Mouse (Mus musculus): ENCODE results near the gene Sorbs1. TPM values are rescaled to one million over a fixed set of nuclear protein-coding genes. Genes with fewer than 3 reads are reported as not detected.
A peak's percentile ranks its signal among the peaks of the same experiment; 100 is the strongest.

Sorbs1 gene
- polyA plus RNA-seq, 1 experiment from 2014 or later, result 46.5 TPM

GRCm38 (mm10) chr19:40385334-40385733, 128.2 kb downstream of the Sorbs1 start:
- ATAC-seq (replicated peaks; ENCODE audit: low FRiP score, low read depth) (no peak), DNase-seq (ENCODE audit: low spot score) (no peak)
- no peak overlapping the region for H3K4me2 ChIP-seq (ENCODE audit: low read length)
- no peak for TF ChIP-seq CTCF (IDR thresholded peaks at IDR 0.05; ENCODE audit: low read depth)
- H3K27ac ChIP-seq, result no peak overlapping the region
- no peaks in the 10 kb centered on the region for H3K27me3 ChIP-seq (ENCODE audit: insufficient read depth, low read length)
- WGBS, result 91% methylated on average over 3 of the region's 3 CpGs
- H3K4me3 ChIP-seq (replicated peaks; ENCODE audit: low read depth, low read length), result no peak overlapping the region
- H3K36me3 ChIP-seq (ENCODE audit: insufficient read depth, low read length), result peaks cover 5% of the 10 kb centered on the region; the same call in 1 of the 2 replicates
- no peak overlapping the region for H3K9ac ChIP-seq (ENCODE audit: low read depth, low read length)
- no peaks in the 10 kb centered on the region for H3K9me3 ChIP-seq (replicated peaks; ENCODE audit: low read length)
- no peaks in the 10 kb centered on the region for H3K4me1 ChIP-seq (replicated peaks; ENCODE audit: insufficient read depth, low read length)

GRCm38 (mm10) chr19:40383931-40384330, 129.6 kb downstream of the Sorbs1 start:
- ATAC-seq (replicated peaks; ENCODE audit: low FRiP score, low read depth), result no peak
- H3K9ac ChIP-seq (ENCODE audit: low read depth, low read length), result no peak overlapping the region
- no peaks in the 10 kb centered on the region for H3K27me3 ChIP-seq (ENCODE audit: insufficient read depth, low read length)
- no peak for DNase-seq (ENCODE audit: low spot score)
- peaks cover 5% of the 10 kb centered on the region; the same call in 1 of the 2 replicates for H3K36me3 ChIP-seq (ENCODE audit: insufficient read depth, low read length)
- TF ChIP-seq CTCF (IDR thresholded peaks at IDR 0.05; ENCODE audit: low read depth), result peak; percentile 60
- no peak overlapping the region for H3K4me3 ChIP-seq (replicated peaks; ENCODE audit: low read depth, low read length)
- H3K9me3 ChIP-seq (replicated peaks; ENCODE audit: low read length), result no peaks in the 10 kb centered on the region
- H3K4me1 ChIP-seq (replicated peaks; ENCODE audit: insufficient read depth, low read length), result no peaks in the 10 kb centered on the region
- H3K4me2 ChIP-seq (ENCODE audit: low read length), result no peak overlapping the region
- WGBS, result 57% methylated on average over 5 of the region's 5 CpGs
- no peak overlapping the region for H3K27ac ChIP-seq

GRCm38 (mm10) chr19:40380656-40381055, 132.9 kb downstream of the Sorbs1 start:
- H3K4me3 ChIP-seq (replicated peaks; ENCODE audit: low read depth, low read length), result no peak overlapping the region
- no peak for ATAC-seq (replicated peaks; ENCODE audit: low FRiP score, low read depth)
- H3K27me3 ChIP-seq (ENCODE audit: insufficient read depth, low read length), result no peaks in the 10 kb centered on the region
- no peak overlapping the region for H3K4me2 ChIP-seq (ENCODE audit: low read length)
- H3K36me3 ChIP-seq (ENCODE audit: insufficient read depth, low read length), result peaks cover 5% of the 10 kb centered on the region; the same call in 1 of the 2 replicates
- no peaks in the 10 kb centered on the region for H3K4me1 ChIP-seq (replicated peaks; ENCODE audit: insufficient read depth, low read length)
- no peak for TF ChIP-seq CTCF (IDR thresholded peaks at IDR 0.05; ENCODE audit: low read depth)
- no peaks in the 10 kb centered on the region for H3K9me3 ChIP-seq (replicated peaks; ENCODE audit: low read length)
- no peak overlapping the region for H3K9ac ChIP-seq (ENCODE audit: low read depth, low read length)
- DNase-seq (ENCODE audit: low spot score), result no peak
- no peak overlapping the region for H3K27ac ChIP-seq
- WGBS, result 41% methylated on average over 3 of the region's 3 CpGs

- H3K27ac ChIP-seq, result no peak overlapping the region
- WGBS, result 68% methylated on average over 6 of the region's 6 CpGs
- DNase-seq (ENCODE audit: low spot score) (no peak), ATAC-seq (replicated peaks; ENCODE audit: low FRiP score, low read depth) (no peak)
- H3K4me1 ChIP-seq (replicated peaks; ENCODE audit: insufficient read depth, low read length), result no peaks in the 10 kb centered on the region
- no peak for TF ChIP-seq CTCF (IDR thresholded peaks at IDR 0.05; ENCODE audit: low read depth)
- no peaks in the 10 kb centered on the region for H3K27me3 ChIP-seq (ENCODE audit: insufficient read depth, low read length)
- no peak overlapping the region for H3K4me3 ChIP-seq (replicated peaks; ENCODE audit: low read depth, low read length)
- peaks cover 5% of the 10 kb centered on the region; the same call in 1 of the 2 replicates for H3K36me3 ChIP-seq (ENCODE audit: insufficient read depth, low read length)
- H3K9ac ChIP-seq (ENCODE audit: low read depth, low read length), result no peak overlapping the region
- H3K9me3 ChIP-seq (replicated peaks; ENCODE audit: low read length), result no peaks in the 10 kb centered on the region
- H3K4me2 ChIP-seq (ENCODE audit: low read length), result no peak overlapping the region
Observed at GRCm38 (mm10) chr19:40380005-40380404, 133.6 kb downstream of the Sorbs1 start.

DNA sequence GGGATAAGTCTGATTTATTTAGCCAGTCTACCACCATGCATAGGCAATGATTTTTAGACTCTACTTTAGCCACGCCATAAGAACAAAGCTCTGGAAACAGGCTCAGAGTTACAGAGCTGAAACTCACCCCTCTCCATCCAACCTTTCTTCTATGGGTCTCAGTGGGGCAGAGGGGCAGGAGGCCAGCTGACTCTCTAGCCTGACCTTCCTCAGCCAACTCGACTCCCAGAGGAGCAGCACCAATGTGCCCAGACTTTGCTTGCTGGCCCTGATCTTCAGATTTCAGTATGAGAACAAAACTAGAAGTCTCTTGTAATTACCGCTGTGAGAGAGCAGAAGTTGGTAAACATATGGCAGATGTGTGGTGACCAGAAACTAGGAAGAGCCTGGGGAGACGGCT, 134.5 kb downstream of the Sorbs1 start:
- H3K9ac ChIP-seq (ENCODE audit: low read depth, low read length), result no peak overlapping the region
- DNase-seq (ENCODE audit: low spot score) (no peak), ATAC-seq (replicated peaks; ENCODE audit: low FRiP score, low read depth) (no peak)
- peaks cover 5% of the 10 kb centered on the region; the same call in 1 of the 2 replicates for H3K36me3 ChIP-seq (ENCODE audit: insufficient read depth, low read length)
- H3K4me3 ChIP-seq (replicated peaks; ENCODE audit: low read depth, low read length), result no peak overlapping the region
- 93% methylated on average over 4 of the region's 4 CpGs for WGBS
- no peaks in the 10 kb centered on the region for H3K27me3 ChIP-seq (ENCODE audit: insufficient read depth, low read length)
- no peak overlapping the region for H3K4me2 ChIP-seq (ENCODE audit: low read length)
- no peaks in the 10 kb centered on the region for H3K9me3 ChIP-seq (replicated peaks; ENCODE audit: low read length)
- no peaks in the 10 kb centered on the region for H3K4me1 ChIP-seq (replicated peaks; ENCODE audit: insufficient read depth, low read length)
- H3K27ac ChIP-seq, result no peak overlapping the region
- TF ChIP-seq CTCF (IDR thresholded peaks at IDR 0.05; ENCODE audit: low read depth), result no peak

- DNase-seq (ENCODE audit: low spot score), result no peak
- ATAC-seq (replicated peaks; ENCODE audit: low FRiP score, low read depth), result no peak
- no peak overlapping the region for H3K27ac ChIP-seq
- no peaks in the 10 kb centered on the region for H3K4me1 ChIP-seq (replicated peaks; ENCODE audit: insufficient read depth, low read length)
- H3K36me3 ChIP-seq (ENCODE audit: insufficient read depth, low read length), result peaks cover 9% of the 10 kb centered on the region; the same call in 1 of the 2 replicates
- WGBS, result 81% methylated on average over 14 of the region's 14 CpGs
- H3K9me3 ChIP-seq (replicated peaks; ENCODE audit: low read length), result no peaks in the 10 kb centered on the region
- TF ChIP-seq CTCF (IDR thresholded peaks at IDR 0.05; ENCODE audit: low read depth), result no peak
- H3K4me2 ChIP-seq (ENCODE audit: low read length), result no peak overlapping the region
- no peaks in the 10 kb centered on the region for H3K27me3 ChIP-seq (ENCODE audit: insufficient read depth, low read length)
- H3K4me3 ChIP-seq (replicated peaks; ENCODE audit: low read depth, low read length), result no peak overlapping the region
- no peak overlapping the region for H3K9ac ChIP-seq (ENCODE audit: low read depth, low read length)
Observed at GRCm38 (mm10) chr19:40377632-40378031, 135.9 kb downstream of the Sorbs1 start.
